Mouse (Mus musculus): ENCODE measurements at regions not wholly inside any gene's neighbourhood (a gene's known extent, or its start where the extent isn't known, plus 50 kb on each side); places are given as distances from the start of the nearest gene placed in this dataset.

- in situ Hi-C loops (cut with MseI, MboI), result no loop called here
Measured at GRCm38 (mm10) chr2:114828192-114828591, 173.4 kb upstream of the Dph6 start.

GRCm38 (mm10) chr2:114835694-114836093, 180.9 kb upstream of the Dph6 start:
- in situ Hi-C loops (cut with MseI, MboI), result no loop called here

- in situ Hi-C loops (cut with MseI, MboI), result no loop called here
Measured at GRCm38 (mm10) chr2:114843696-114844388, 189.1 kb upstream of the Dph6 start.

GRCm38 (mm10) chr2:114844389-114844771, 189.6 kb upstream of the Dph6 start:
- in situ Hi-C loops (cut with MseI, MboI), result no loop called here

GRCm38 (mm10) chr2:114848439-114848838, 193.7 kb upstream of the Dph6 start:
- in situ Hi-C loops (cut with MseI, MboI), result no loop called here

GRCm38 (mm10) chr2:114848914-114849313, 194.2 kb upstream of the Dph6 start:
- in situ Hi-C loops (cut with MseI, MboI), result no loop called here

- in situ Hi-C loops (cut with MseI, MboI), result no loop called here
Measured at GRCm38 (mm10) chr2:114853715-114854530, 199.2 kb upstream of the Dph6 start.

GRCm38 (mm10) chr2:114872272-114872671, 217.5 kb upstream of the Dph6 start:
- in situ Hi-C loops (cut with MseI, MboI), result no loop called here

GRCm38 (mm10) chr2:114873090-114873489, 218.3 kb upstream of the Dph6 start:
- in situ Hi-C loops (cut with MseI, MboI), result no loop called here

- in situ Hi-C loops (cut with MseI, MboI), result no loop called here
Measured at GRCm38 (mm10) chr2:114879084-114879483, 224.3 kb upstream of the Dph6 start.

- in situ Hi-C loops (cut with MseI, MboI), result no loop called here
Measured at GRCm38 (mm10) chr2:114879784-114880183, 225.0 kb upstream of the Dph6 start.

GRCm38 (mm10) chr2:114885734-114886260, 231.0 kb upstream of the Dph6 start:
- in situ Hi-C loops (cut with MseI, MboI), result no loop called here

- in situ Hi-C loops (cut with MseI, MboI), result no loop called here
Measured at GRCm38 (mm10) chr2:114898812-114899211, 244.0 kb upstream of the Dph6 start.

GRCm38 (mm10) chr2:114911845-114912500, 257.2 kb upstream of the Dph6 start:
- in situ Hi-C loops (cut with MseI, MboI), result no loop called here

- in situ Hi-C loops (cut with MseI, MboI), result no loop called here
Measured at GRCm38 (mm10) chr2:114915025-114915690, 260.4 kb upstream of the Dph6 start.

- in situ Hi-C loops (cut with MseI, MboI), result no loop called here
Measured at GRCm38 (mm10) chr2:114918420-114919332, 263.9 kb upstream of the Dph6 start.

GRCm38 (mm10) chr2:114923911-114924310, 269.1 kb upstream of the Dph6 start:
- in situ Hi-C loops (cut with MseI, MboI), result no loop called here

- in situ Hi-C loops (cut with MseI, MboI), result no loop called here
Measured at GRCm38 (mm10) chr2:114935436-114935835, 280.7 kb upstream of the Dph6 start.

GRCm38 (mm10) chr2:114938416-114939147, 283.8 kb upstream of the Dph6 start:
- in situ Hi-C loops (cut with MseI, MboI), result no loop called here

GRCm38 (mm10) chr2:114966111-114966510, 311.3 kb upstream of the Dph6 start:
- in situ Hi-C loops (cut with MseI, MboI), result no loop called here

Measured in mouse trophoblast stem cell (cell line).